Mouse (Mus musculus): Measurements from ENCODE around the gene Uchl5. TPM values are rescaled to one million over a fixed set of nuclear protein-coding genes. Genes with fewer than 3 reads are reported as not detected.

Uchl5 gene
- total and polyA plus RNA-seq, 2 experiments, result 3.6 to 13.0 TPM

DNA sequence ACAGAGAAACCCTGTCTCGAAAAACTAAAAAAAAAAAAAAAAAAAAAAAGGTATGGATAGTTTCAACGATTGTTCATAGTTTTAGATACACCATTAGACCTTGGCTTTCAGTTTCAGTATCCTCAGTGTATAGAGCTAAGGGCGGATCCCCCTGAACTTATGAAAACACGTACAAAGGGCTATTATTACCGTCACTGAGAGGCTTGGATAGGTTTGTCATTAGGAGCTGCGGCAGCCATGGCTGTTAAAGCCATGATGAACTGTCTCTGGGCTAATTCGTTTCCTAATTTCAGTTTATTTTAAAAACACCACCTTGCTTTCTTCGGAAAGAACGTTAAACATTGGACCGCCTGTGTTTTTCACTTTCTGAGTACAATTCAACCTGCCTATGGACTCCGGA lies 38.3 kb upstream of the Uchl5 start:
- WGBS, result 15% methylated on average over 11 of the region's 11 CpGs
- H3K27ac ChIP-seq (replicated peaks; ENCODE audit: insufficient read depth, low read depth, low read length), result no peak overlapping the region
- DNase-seq (ENCODE audit: extremely low read depth, low read depth, low spot score), result no peak

DNA sequence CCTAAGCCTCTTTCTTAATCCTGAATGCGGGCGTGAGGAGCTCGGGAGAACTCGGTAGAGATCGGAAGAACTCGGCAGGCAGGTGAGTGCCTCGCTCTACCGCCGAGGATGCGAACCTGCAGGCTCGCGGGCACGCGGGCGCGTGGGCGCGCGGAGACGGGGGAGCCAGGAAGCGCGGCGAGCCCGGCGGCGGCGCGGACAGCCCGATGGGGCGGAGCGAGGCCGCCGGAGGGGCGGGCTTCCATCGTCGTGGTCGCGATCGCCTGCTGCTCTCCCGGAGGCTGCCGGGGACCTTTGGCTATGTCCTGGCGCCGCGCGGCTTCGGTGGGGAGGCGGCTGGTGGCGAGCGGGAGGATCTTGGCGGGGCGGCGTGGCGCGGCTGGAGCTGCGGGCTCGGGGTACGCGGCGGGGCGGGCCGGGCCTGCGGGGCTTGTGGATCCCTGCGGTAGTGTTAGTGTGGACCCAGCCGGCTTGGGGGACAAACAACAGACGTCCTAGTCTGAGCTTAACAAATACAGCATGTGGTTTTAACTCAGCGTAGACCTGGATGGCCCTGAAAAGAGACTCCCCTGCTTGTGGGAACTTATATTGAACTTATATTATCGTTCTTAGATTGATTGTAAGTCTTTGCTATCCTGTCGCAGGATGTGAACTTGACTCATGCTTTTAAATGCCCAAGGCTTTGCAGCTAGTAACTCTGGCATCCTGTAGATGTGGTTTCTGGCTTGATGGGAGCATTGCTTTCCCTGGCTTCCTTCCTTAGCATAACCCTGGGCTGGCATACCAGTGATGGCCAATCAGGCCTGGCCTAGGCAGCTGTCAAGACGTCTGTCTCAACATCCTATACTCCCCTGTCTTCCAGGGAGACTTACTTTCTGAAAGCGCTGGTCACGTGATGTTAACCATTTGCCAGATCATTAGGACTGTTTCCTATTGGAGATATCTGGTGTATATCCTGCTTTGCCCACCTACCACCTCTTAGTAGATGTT lies 37.4 kb upstream of the Uchl5 start:
- peak overlapping the region; percentile 92 for H3K9ac ChIP-seq (ENCODE audit: low read depth, low read length)
- DNase-seq (ENCODE audit: extremely low read depth, low read depth, low spot score), result peak; percentile 56
- under 1% methylated on average over 71 of the region's 71 CpGs for WGBS
- H3K4me1 ChIP-seq (ENCODE audit: control insufficient read depth, insufficient read depth, low read length), result peaks cover 5% of the 10 kb centered on the region; the same call in 1 of the 2 replicates
- H3K27me3 ChIP-seq (ENCODE audit: control insufficient read depth, insufficient read depth, low read length), result no peaks in the 10 kb centered on the region
- peak overlapping the region; percentile 35 for H3K27ac ChIP-seq (replicated peaks; ENCODE audit: insufficient read depth, low read depth, low read length)
- peak overlapping the region; percentile 93 for H3K4me3 ChIP-seq (ENCODE audit: insufficient read depth, low read depth, low read length)
- no peaks in the 10 kb centered on the region for H3K79me2 ChIP-seq (ENCODE audit: control insufficient read depth, insufficient read depth, low read length)
- TF ChIP-seq CTCF (IDR thresholded peaks at IDR 0.05; ENCODE audit: low read depth, low read length) (0 out of 2 replicates have a peak, but pooled peaks have one; percentile 5), POLR2A (IDR thresholded peaks at IDR 0.05; ENCODE audit: extremely low read depth, insufficient read depth, low read length) (0 out of 2 replicates have a peak, but pooled peaks have one; percentile 35)
- peaks cover 15% of the 10 kb centered on the region for H3K36me3 ChIP-seq (ENCODE audit: control insufficient read depth, insufficient read depth, low read length)

More for the DNA sequence above, 38.3 kb upstream of the Uchl5 start:
- H3K79me2 ChIP-seq (ENCODE audit: control insufficient read depth, insufficient read depth, low read length), result no peaks in the 10 kb centered on the region
- H3K4me1 ChIP-seq (ENCODE audit: control insufficient read depth, insufficient read depth, low read length), result peaks cover 5% of the 10 kb centered on the region; the same call in 1 of the 2 replicates
- TF ChIP-seq POLR2A (IDR thresholded peaks at IDR 0.05; ENCODE audit: extremely low read depth, insufficient read depth, low read length), result no peak
- TF ChIP-seq CTCF (IDR thresholded peaks at IDR 0.05; ENCODE audit: low read depth, low read length), result no peak
- H3K27me3 ChIP-seq (ENCODE audit: control insufficient read depth, insufficient read depth, low read length), result no peaks in the 10 kb centered on the region
- peak overlapping the region; percentile 48; the same call in 1 of the 2 replicates for H3K9ac ChIP-seq (ENCODE audit: low read depth, low read length)
- H3K36me3 ChIP-seq (ENCODE audit: control insufficient read depth, insufficient read depth, low read length), result peaks cover 11% of the 10 kb centered on the region; the same call in 1 of the 2 replicates
- peak overlapping the region; percentile 93 for H3K4me3 ChIP-seq (ENCODE audit: insufficient read depth, low read depth, low read length)

- WGBS, result 89% methylated on average over 10 of the region's 10 CpGs
- Histone ChIP-seq H3K36me3 (ENCODE audit: control insufficient read depth, insufficient read depth, low read length) (peaks cover 21% of the 10 kb centered on the region), H3K9ac (ENCODE audit: low read depth, low read length) (no peak overlapping the region), H3K4me3 (ENCODE audit: insufficient read depth, low read depth, low read length) (no peak overlapping the region), H3K4me1 (ENCODE audit: control insufficient read depth, insufficient read depth, low read length) (peaks cover 5% of the 10 kb centered on the region; the same call in 1 of the 2 replicates), H3K79me2 (ENCODE audit: control insufficient read depth, insufficient read depth, low read length) (no peaks in the 10 kb centered on the region), H3K27ac (replicated peaks; ENCODE audit: insufficient read depth, low read depth, low read length) (no peak overlapping the region), H3K27me3 (ENCODE audit: control insufficient read depth, insufficient read depth, low read length) (no peaks in the 10 kb centered on the region)
- no peak for TF ChIP-seq POLR2A (IDR thresholded peaks at IDR 0.05; ENCODE audit: extremely low read depth, insufficient read depth, low read length)
- TF ChIP-seq CTCF (IDR thresholded peaks at IDR 0.05; ENCODE audit: low read depth, low read length), result no peak
- no peak for DNase-seq (ENCODE audit: extremely low read depth, low read depth, low spot score)
These were observed 36.5 kb upstream of the Uchl5 start for GRCm38 (mm10) chr1:143740581-143740980.

DNA sequence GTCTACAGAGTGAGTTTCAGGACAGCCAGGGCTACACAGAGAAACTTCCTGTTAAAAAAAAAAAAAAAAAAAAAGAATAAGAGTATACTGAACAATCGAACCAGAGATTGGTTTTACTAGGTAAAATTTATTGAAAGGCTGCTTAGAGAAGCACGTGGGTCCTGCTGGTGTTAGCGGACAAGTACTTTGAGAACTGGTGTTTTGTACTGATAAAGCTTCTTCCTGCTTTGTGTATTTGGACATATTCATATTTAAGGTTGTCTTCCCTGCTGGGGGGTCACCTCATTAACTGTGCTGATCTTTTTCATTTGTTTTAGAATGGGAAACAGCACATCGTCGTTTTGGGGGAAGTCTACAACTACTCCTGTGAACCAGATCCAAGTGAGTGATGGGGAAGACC lies 35.7 kb upstream of the Uchl5 start:
- 88% methylated on average over 5 of the region's 5 CpGs for WGBS
- peaks cover 28% of the 10 kb centered on the region for H3K36me3 ChIP-seq (ENCODE audit: control insufficient read depth, insufficient read depth, low read length)
- TF ChIP-seq POLR2A (IDR thresholded peaks at IDR 0.05; ENCODE audit: extremely low read depth, insufficient read depth, low read length), result no peak
- no peak for TF ChIP-seq CTCF (IDR thresholded peaks at IDR 0.05; ENCODE audit: low read depth, low read length)
- no peak overlapping the region for H3K27ac ChIP-seq (replicated peaks; ENCODE audit: insufficient read depth, low read depth, low read length)
- no peak for DNase-seq (ENCODE audit: extremely low read depth, low read depth, low spot score)
- H3K79me2 ChIP-seq (ENCODE audit: control insufficient read depth, insufficient read depth, low read length), result no peaks in the 10 kb centered on the region
- peaks cover 5% of the 10 kb centered on the region; the same call in 1 of the 2 replicates for H3K4me1 ChIP-seq (ENCODE audit: control insufficient read depth, insufficient read depth, low read length)
- no peaks in the 10 kb centered on the region for H3K27me3 ChIP-seq (ENCODE audit: control insufficient read depth, insufficient read depth, low read length)
- no peak overlapping the region for H3K9ac ChIP-seq (ENCODE audit: low read depth, low read length)
- H3K4me3 ChIP-seq (ENCODE audit: insufficient read depth, low read depth, low read length), result no peak overlapping the region

DNA sequence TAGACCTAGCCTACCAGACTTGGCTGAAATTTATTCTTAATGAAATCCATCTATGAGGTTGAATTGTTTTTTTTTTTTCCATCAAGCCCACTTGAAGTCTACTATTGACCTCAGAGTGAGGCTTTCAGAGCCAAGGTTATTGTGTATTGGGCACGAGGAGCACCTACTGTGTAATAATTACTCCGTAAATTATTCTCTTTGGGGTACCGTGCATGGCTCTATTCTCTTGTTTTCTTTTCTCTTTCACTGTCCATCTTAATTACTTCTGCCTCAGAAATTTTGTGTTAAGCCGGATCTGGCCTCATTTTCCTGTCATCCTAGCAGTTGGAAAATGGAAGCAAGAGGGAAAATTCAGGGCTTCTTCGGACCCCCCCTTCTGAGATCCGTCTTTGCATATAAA lies 34.9 kb upstream of the Uchl5 start:
- DNase-seq (ENCODE audit: extremely low read depth, low read depth, low spot score), result no peak
- peaks cover 5% of the 10 kb centered on the region; the same call in 1 of the 2 replicates for H3K4me1 ChIP-seq (ENCODE audit: control insufficient read depth, insufficient read depth, low read length)
- 98% methylated on average over 6 of the region's 6 CpGs for WGBS
- no peak for TF ChIP-seq CTCF (IDR thresholded peaks at IDR 0.05; ENCODE audit: low read depth, low read length)
- no peak for TF ChIP-seq POLR2A (IDR thresholded peaks at IDR 0.05; ENCODE audit: extremely low read depth, insufficient read depth, low read length)
- no peak overlapping the region for H3K9ac ChIP-seq (ENCODE audit: low read depth, low read length)
- peaks cover 37% of the 10 kb centered on the region for H3K36me3 ChIP-seq (ENCODE audit: control insufficient read depth, insufficient read depth, low read length)
- no peaks in the 10 kb centered on the region for H3K27me3 ChIP-seq (ENCODE audit: control insufficient read depth, insufficient read depth, low read length)
- no peaks in the 10 kb centered on the region for H3K79me2 ChIP-seq (ENCODE audit: control insufficient read depth, insufficient read depth, low read length)
- no peak overlapping the region for H3K4me3 ChIP-seq (ENCODE audit: insufficient read depth, low read depth, low read length)
- H3K27ac ChIP-seq (replicated peaks; ENCODE audit: insufficient read depth, low read depth, low read length), result no peak overlapping the region
